Mouse (Mus musculus) kidney, embryonic 14.5 days (tissue): ENCODE measurements around the gene Fa2h. TPM values are rescaled to one million over a fixed set of nuclear protein-coding genes. Genes with fewer than 3 reads are reported as not detected.

ENCODE experiments used
- ATAC-seq: fragments of 200-750 bp; cut with Nextera tagmentation; 2 replicates; pipeline ENCODE4 v1.8.0; 2017; ENCODE audit warnings: moderate number of reproducible peaks, mild to moderate bottlenecking, moderate TSS enrichment, moderate library complexity; ENCODE audit not compliant: low FRiP score, low TSS enrichment
- H3K27ac ChIP-seq: fragments of 300-500 bp; sonication (generic); 2 replicates; pipeline ENCODE4 v1.5.1; 2014; ENCODE audit warnings: low read depth, mild to moderate bottlenecking, low read length, moderate library complexity, mixed read lengths
- H3K27me3 ChIP-seq: fragments of 300-500 bp; sonication (generic); 2 replicates; pipeline ENCODE4 v1.6.1; 2014; ENCODE audit warnings: mild to moderate bottlenecking, low read length; ENCODE audit not compliant: control insufficient read depth, insufficient read depth
- H3K36me3 ChIP-seq: fragments of 300-500 bp; sonication (generic); 2 replicates; pipeline ENCODE4 v1.6.1; 2014; ENCODE audit warnings: low read length, mixed read lengths; ENCODE audit not compliant: control insufficient read depth, insufficient read depth
- H3K4me1 ChIP-seq: fragments of 300-500 bp; sonication (generic); 2 replicates; pipeline ENCODE4 v1.6.1; 2014; ENCODE audit warnings: low read length, mixed read lengths; ENCODE audit not compliant: control insufficient read depth, insufficient read depth
- H3K4me2 ChIP-seq: fragments of 300-500 bp; sonication (generic); replicated peaks from 2 replicates; pipeline ENCODE4 v1.6.1; 2014; ENCODE audit warnings: low read depth, mild to moderate bottlenecking, low read length
- H3K4me3 ChIP-seq: fragments of 300-500 bp; sonication (generic); 2 replicates; pipeline ENCODE4 v1.5.1; 2014; ENCODE audit warnings: mild to moderate bottlenecking, low read length
- H3K9ac ChIP-seq: fragments of 300-500 bp; sonication (generic); 2 replicates; pipeline ENCODE4 v1.6.1; 2014; ENCODE audit warnings: low read depth, mild to moderate bottlenecking, low read length, moderate library complexity
- H3K9me3 ChIP-seq: fragments of 300-500 bp; sonication (generic); 2 replicates; pipeline ENCODE4 v1.6.1; 2016; ENCODE audit warnings: low read length; ENCODE audit not compliant: control insufficient read depth
- WGBS: fragments of 180-500 bp; shearing (Covaris S2); extraction: QIAGEN DNeasy Blood & Tissue Kit; methylation state at CpG from one replicate; pipeline ENCODE4 v1.1.7; 2014; 5-methylcytosine and 5-hydroxymethylcytosine counted together
- polyA plus RNA-seq: library from polyadenylated mRNA; unstranded; fragments of >200 nt; fragmentation: Nextera tagmentation; extraction: Ambion mirVana; gene quantifications from 2 replicates; pipeline ENCODE4 v1.2.1, GENCODE M21; 2014

The Fa2h gene
- polyA plus RNA-seq, result 0.84 and 0.90 TPM in 2 replicates

GRCm38 (mm10) chr8:111393391-111394363 is at the start of gene Fa2h:
Gene Fa2h (minus strand): TSS chr8:111393824.
- ATAC-seq, result peak; percentile 97
- whole genome bisulfite sequencing, result 1% methylated on average over 68 of the region's 71 CpGs
- Histone ChIP-seq H3K4me3 (peak within 1 kb of the TSS; percentile 47), H3K27me3 (peaks cover 43% of the 10 kb centered on the region), H3K9ac (peak within 1 kb of the TSS; percentile 58), H3K4me2 (peak within 1 kb of the TSS; percentile 91), H3K9me3 (no peaks in the 10 kb centered on the region), H3K36me3 (no peaks in the 10 kb centered on the region), H3K4me1 (peaks cover 4% of the 10 kb centered on the region; the same call in 1 of the 2 replicates), H3K27ac (no peak within 1 kb of the TSS)

DNA sequence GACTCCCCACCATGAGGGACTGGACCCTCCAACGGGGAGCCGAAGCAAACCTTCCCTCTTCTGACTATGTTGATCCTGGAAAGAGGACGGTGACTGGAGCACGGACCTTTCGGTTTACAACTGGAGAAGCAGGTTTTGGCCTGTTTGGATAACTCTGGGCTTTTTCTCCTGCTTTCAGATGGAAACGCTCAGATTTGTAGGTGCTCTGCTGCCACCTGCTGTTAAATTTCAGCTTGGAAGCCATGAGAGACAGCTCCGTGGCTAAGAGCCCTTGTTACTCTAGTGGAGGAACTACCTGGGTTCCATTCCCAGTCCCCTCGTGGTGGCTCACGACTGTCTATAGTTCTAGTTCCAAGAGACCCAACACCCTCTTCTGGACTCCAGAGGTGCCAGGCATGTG is 45.6 kb upstream of the Fa2h start:
- Histone ChIP-seq H3K4me1 (no peaks in the 10 kb centered on the region), H3K4me3 (no peak overlapping the region), H3K36me3 (no peaks in the 10 kb centered on the region), H3K9me3 (no peaks in the 10 kb centered on the region), H3K27ac (no peak overlapping the region), H3K4me2 (no peak overlapping the region), H3K9ac (peak overlapping the region; percentile 24; the same call in 1 of the 2 replicates), H3K27me3 (no peaks in the 10 kb centered on the region)
- WGBS, result 11% methylated on average over 9 of the region's 9 CpGs
- peak; percentile 55; the same call in 1 of the 2 replicates for ATAC-seq

DNA sequence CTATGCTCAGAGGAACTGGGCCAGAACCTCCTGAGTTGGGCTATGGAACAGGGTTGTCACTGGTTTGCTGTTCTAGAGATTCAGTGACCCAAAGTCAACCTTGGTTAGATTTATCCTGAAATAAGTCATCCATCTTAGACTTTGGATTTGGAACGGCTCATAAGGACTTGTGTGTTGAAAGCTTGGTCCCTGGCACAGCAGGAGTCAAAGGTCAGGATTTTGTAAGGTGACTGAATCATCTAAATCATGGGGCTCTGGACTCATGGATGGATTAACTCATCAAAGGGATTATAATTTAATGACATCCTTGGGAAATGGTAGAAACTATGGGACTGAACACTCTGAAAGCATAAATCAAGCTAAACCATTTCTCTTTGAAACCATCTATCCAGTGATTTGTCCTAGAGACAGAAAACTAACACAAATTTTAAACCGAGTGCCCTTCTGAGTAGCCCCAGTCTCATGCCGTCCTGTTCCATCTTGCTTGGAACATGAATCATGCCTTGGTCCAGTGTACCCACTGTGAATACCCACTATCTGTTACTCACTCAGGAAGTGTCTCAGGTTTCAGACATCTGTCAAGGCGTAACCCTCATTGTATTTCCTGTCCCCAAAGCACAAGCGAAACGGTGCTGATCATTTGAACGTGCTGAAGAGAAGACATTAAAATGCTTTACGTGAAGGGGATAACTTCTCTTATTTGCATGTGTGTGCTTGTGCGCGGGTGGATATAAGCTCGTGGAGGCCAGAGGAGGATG is 41.6 kb upstream of the Fa2h start:
- peak; percentile 83 for ATAC-seq
- no peaks in the 10 kb centered on the region for H3K9me3 ChIP-seq
- H3K4me1 ChIP-seq, result no peaks in the 10 kb centered on the region
- no peak overlapping the region for H3K9ac ChIP-seq
- no peak overlapping the region for H3K27ac ChIP-seq
- H3K4me2 ChIP-seq, result no peak overlapping the region
- 25% methylated on average over 11 of the region's 11 CpGs for WGBS
- H3K27me3 ChIP-seq, result no peaks in the 10 kb centered on the region
- no peak overlapping the region for H3K4me3 ChIP-seq
- no peaks in the 10 kb centered on the region for H3K36me3 ChIP-seq

- WGBS, result 74% methylated on average over 9 of the region's 9 CpGs
- no peak overlapping the region for H3K9ac ChIP-seq
- H3K27me3 ChIP-seq, result no peaks in the 10 kb centered on the region
Measured at GRCm38 (mm10) chr8:111424646-111425045, 31.0 kb upstream of the Fa2h start.

GRCm38 (mm10) chr8:111424181-111424580 is 30.6 kb upstream of the Fa2h start:
- WGBS, result 54% methylated on average over 11 of the region's 11 CpGs
- 0 out of 2 replicates have a peak, but pooled peaks cover 3% of the 10 kb centered on the region for H3K4me1 ChIP-seq
- H3K27me3 ChIP-seq, result no peaks in the 10 kb centered on the region
- H3K27ac ChIP-seq, result no peak overlapping the region
- H3K9ac ChIP-seq, result no peak overlapping the region
- ATAC-seq, result peak; percentile 68
- no peak overlapping the region for H3K4me3 ChIP-seq
- no peaks in the 10 kb centered on the region for H3K36me3 ChIP-seq
- no peaks in the 10 kb centered on the region for H3K9me3 ChIP-seq
- no peak overlapping the region for H3K4me2 ChIP-seq

More at GRCm38 (mm10) chr8:111424646-111425045, 31.0 kb upstream of the Fa2h start:
- 0 out of 2 replicates have a peak, but pooled peaks cover 3% of the 10 kb centered on the region for H3K4me1 ChIP-seq
- no peaks in the 10 kb centered on the region for H3K9me3 ChIP-seq
- H3K4me3 ChIP-seq, result no peak overlapping the region
- H3K36me3 ChIP-seq, result no peaks in the 10 kb centered on the region
- H3K27ac ChIP-seq, result no peak overlapping the region
- ATAC-seq, result 0 out of 2 replicates have a peak, but pooled peaks have one; percentile 16
- H3K4me2 ChIP-seq, result no peak overlapping the region

- WGBS, result 77% methylated on average over 2 of the region's 2 CpGs
- H3K9me3 ChIP-seq, result no peaks in the 10 kb centered on the region
- 0 out of 2 replicates have a peak, but pooled peaks cover 3% of the 10 kb centered on the region for H3K4me1 ChIP-seq
- H3K27me3 ChIP-seq, result no peaks in the 10 kb centered on the region
- no peak overlapping the region for H3K9ac ChIP-seq
- H3K36me3 ChIP-seq, result no peaks in the 10 kb centered on the region
- no peak overlapping the region for H3K4me2 ChIP-seq
- H3K27ac ChIP-seq, result no peak overlapping the region
- ATAC-seq, result no peak
- no peak overlapping the region for H3K4me3 ChIP-seq
Measured at GRCm38 (mm10) chr8:111422614-111423013, 29.0 kb upstream of the Fa2h start.

GRCm38 (mm10) chr8:111419171-111419570 is 25.5 kb upstream of the Fa2h start:
- ATAC-seq, result peak; percentile 35; the same call in 1 of the 2 replicates
- WGBS, result 73% methylated on average over 3 of the region's 3 CpGs

DNA sequence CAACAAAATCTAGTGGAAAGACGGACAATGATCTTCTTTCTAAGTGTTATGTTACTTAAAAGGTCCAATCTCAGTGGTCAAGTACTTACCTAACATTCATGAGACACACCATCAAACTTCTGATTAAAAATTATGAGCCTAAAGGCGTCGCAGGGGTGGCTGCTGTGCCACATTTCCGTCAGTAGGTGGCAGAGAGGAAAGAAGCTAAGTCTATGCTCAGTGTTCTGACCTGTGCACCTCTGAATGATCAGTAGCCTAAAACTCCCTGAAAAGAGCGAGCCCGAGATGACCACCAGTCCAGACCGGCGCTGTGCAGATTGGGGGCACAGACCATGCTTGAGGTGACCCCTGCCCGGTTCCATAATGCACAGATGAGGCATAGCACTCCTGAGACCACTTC is 25.0 kb upstream of the Fa2h start:
- no peaks in the 10 kb centered on the region for H3K27me3 ChIP-seq
- ATAC-seq, result 0 out of 2 replicates have a peak, but pooled peaks have one; percentile 24
- 33% methylated on average over 9 of the region's 9 CpGs for WGBS
- H3K4me3 ChIP-seq, result no peak overlapping the region
- no peaks in the 10 kb centered on the region for H3K9me3 ChIP-seq
- no peaks in the 10 kb centered on the region for H3K4me1 ChIP-seq
- H3K9ac ChIP-seq, result no peak overlapping the region
- H3K4me2 ChIP-seq, result no peak overlapping the region
- no peak overlapping the region for H3K27ac ChIP-seq
- H3K36me3 ChIP-seq, result no peaks in the 10 kb centered on the region

More at GRCm38 (mm10) chr8:111419171-111419570, 25.5 kb upstream of the Fa2h start:
- Histone ChIP-seq H3K9ac (no peak overlapping the region), H3K9me3 (no peaks in the 10 kb centered on the region), H3K4me3 (no peak overlapping the region), H3K36me3 (no peaks in the 10 kb centered on the region), H3K27me3 (no peaks in the 10 kb centered on the region), H3K4me1 (no peaks in the 10 kb centered on the region), H3K27ac (no peak overlapping the region), H3K4me2 (no peak overlapping the region)
